Mouse (Mus musculus): ENCODE measurements around the gene March7.
A peak's percentile ranks its signal among the peaks of the same experiment; 100 is the strongest.

The March7 gene

GRCm38 (mm10) chr2:60209703-60210651 lies at the start of gene March7, which contains the start of gene Baz2b:
Gene March7, plus strand, starts transcription at chr2:60209887.
Gene Baz2b, minus strand, starts transcription at chr2:60209839.
- peak; percentile 54 to 71 for DNase-seq (ENCODE audit: low spot score in 2 of 2)

GRCm38 (mm10) chr2:60163744-60164143 lies 45.9 kb upstream of the March7 start:
- no peak for DNase-seq (ENCODE audit: low spot score in 2 of 2)

GRCm38 (mm10) chr2:60165679-60166078 lies 44.0 kb upstream of the March7 start:
- DNase-seq (ENCODE audit: low spot score in 2 of 2) = no peak

GRCm38 (mm10) chr2:60166878-60167277 lies 42.8 kb upstream of the March7 start:
- no peak for DNase-seq (ENCODE audit: low spot score in 2 of 2)

GRCm38 (mm10) chr2:60171786-60172530 lies 37.7 kb upstream of the March7 start:
- DNase-seq (ENCODE audit: low spot score in 2 of 2) = no peak

GRCm38 (mm10) chr2:60172531-60172914 lies 37.2 kb upstream of the March7 start:
- DNase-seq (ENCODE audit: low spot score in 2 of 2) = no peak

GRCm38 (mm10) chr2:60173190-60173589 lies 36.5 kb upstream of the March7 start:
- no peak for DNase-seq (ENCODE audit: low spot score in 2 of 2)

GRCm38 (mm10) chr2:60173595-60173994 lies 36.1 kb upstream of the March7 start:
- no peak for DNase-seq (ENCODE audit: low spot score in 2 of 2)

GRCm38 (mm10) chr2:60175078-60175477 lies 34.6 kb upstream of the March7 start:
- no peak for DNase-seq (ENCODE audit: low spot score in 2 of 2)

- DNase-seq (ENCODE audit: low spot score in 2 of 2) = no peak
These were observed 33.6 kb upstream of the March7 start for GRCm38 (mm10) chr2:60176087-60176486.

- no peak for DNase-seq (ENCODE audit: low spot score in 2 of 2)
These were observed 32.2 kb upstream of the March7 start for GRCm38 (mm10) chr2:60177490-60177889.

GRCm38 (mm10) chr2:60181696-60182095 lies 28.0 kb upstream of the March7 start:
- no peak for DNase-seq (ENCODE audit: low spot score in 2 of 2)

- no peak for DNase-seq (ENCODE audit: low spot score in 2 of 2)
These were observed 12.8 kb upstream of the March7 start for GRCm38 (mm10) chr2:60196841-60197240.

GRCm38 (mm10) chr2:60200051-60200562 lies 9.6 kb upstream of the March7 start:
- DNase-seq (ENCODE audit: low spot score in 2 of 2) = no peak

- DNase-seq (ENCODE audit: low spot score in 2 of 2) = peak; percentile 17 to 27
These were observed 9.0 kb upstream of the March7 start for GRCm38 (mm10) chr2:60200667-60201066.

- DNase-seq (ENCODE audit: low spot score in 2 of 2) = no peak
These were observed 6.7 kb upstream of the March7 start for GRCm38 (mm10) chr2:60202900-60203530.

- no peak for DNase-seq (ENCODE audit: low spot score in 2 of 2)
These were observed 6.0 kb upstream of the March7 start for GRCm38 (mm10) chr2:60203733-60204132.

- no peak for DNase-seq (ENCODE audit: low spot score in 2 of 2)
These were observed 5.5 kb upstream of the March7 start for GRCm38 (mm10) chr2:60204162-60204561.

- DNase-seq (ENCODE audit: low spot score in 2 of 2) = no peak
These were observed 3.9 kb upstream of the March7 start for GRCm38 (mm10) chr2:60205795-60206194.

GRCm38 (mm10) chr2:60209122-60209611 lies 520 bp upstream of the March7 start:
- peak; percentile 17 to 35 for DNase-seq (ENCODE audit: low spot score in 2 of 2)

GRCm38 (mm10) chr2:60210821-60211220 lies 1.1 kb downstream of the March7 start:
- no peak for DNase-seq (ENCODE audit: low spot score in 2 of 2)

GRCm38 (mm10) chr2:60212488-60212887 lies 2.8 kb downstream of the March7 start:
- no peak for DNase-seq (ENCODE audit: low spot score in 2 of 2)

All from frontal cortex, postnatal 25 days (tissue).